Mouse (Mus musculus) C2C12 (cell line): Measurements from ENCODE around the gene Fam20c.

Experiments used
- CTCF ChIP-seq: IDR thresholded peaks from one replicate; pipeline ENCODE4 v1.5.1; 2011; ENCODE audit not compliant: control insufficient read depth, insufficient read depth, insufficient read length
- MYOD1 ChIP-seq: IDR thresholded peaks from one replicate; pipeline ENCODE4 v1.6.1; 2011; ENCODE audit warnings: low read depth; ENCODE audit not compliant: control insufficient read depth, insufficient read length
- USF1 ChIP-seq: IDR thresholded peaks from one replicate; pipeline ENCODE4 v1.6.1; 2011; ENCODE audit warnings: low read depth, mild to moderate bottlenecking, control low read depth, moderate library complexity

DNA sequence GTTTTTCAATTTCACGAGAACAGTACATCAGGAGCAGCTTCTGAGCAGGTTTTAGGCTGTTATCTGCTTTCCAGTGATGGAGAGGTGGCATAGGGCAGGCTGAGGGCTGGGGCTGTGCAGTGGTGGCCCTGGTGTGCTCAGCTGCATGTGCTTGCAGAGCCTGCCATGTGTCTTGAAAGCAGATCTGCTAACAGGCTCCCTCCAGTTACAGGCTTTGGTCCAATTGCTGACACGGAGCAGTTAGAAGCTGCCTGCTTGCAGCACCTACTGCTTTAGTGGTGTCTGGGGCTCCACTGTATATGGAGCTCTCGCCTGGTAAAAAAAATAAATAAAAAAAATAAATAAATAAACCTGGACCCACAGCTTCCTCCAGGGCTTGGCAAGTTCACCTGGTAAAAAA is 4.2 kb downstream of the Fam20c start:
- no peak for TF ChIP-seq CTCF
- no peak for TF ChIP-seq MYOD1
- TF ChIP-seq USF1 = no peak
